Mouse (Mus musculus) B cell, adult (primary cell): ENCODE measurements around the gene Mpst. TPM values are rescaled to one million over a fixed set of nuclear protein-coding genes. Genes with fewer than 3 reads are reported as not detected.

Experiments used
- total RNA-seq: library from RNA; stranded (reverse); gene quantifications from 4 replicates; pipeline ENCODE4 v1.2.4, GENCODE M21; 2023; ENCODE audit not compliant: inconsistent age

The Mpst gene
- 21.0 to 27.2 TPM (median 24.3 TPM) in 4 replicates for total RNA-seq

GRCm38 (mm10) chr15:78406293-78406934, at the start of gene Mpst:
Gene Mpst (plus strand): TSS chr15:78406416.

DNA sequence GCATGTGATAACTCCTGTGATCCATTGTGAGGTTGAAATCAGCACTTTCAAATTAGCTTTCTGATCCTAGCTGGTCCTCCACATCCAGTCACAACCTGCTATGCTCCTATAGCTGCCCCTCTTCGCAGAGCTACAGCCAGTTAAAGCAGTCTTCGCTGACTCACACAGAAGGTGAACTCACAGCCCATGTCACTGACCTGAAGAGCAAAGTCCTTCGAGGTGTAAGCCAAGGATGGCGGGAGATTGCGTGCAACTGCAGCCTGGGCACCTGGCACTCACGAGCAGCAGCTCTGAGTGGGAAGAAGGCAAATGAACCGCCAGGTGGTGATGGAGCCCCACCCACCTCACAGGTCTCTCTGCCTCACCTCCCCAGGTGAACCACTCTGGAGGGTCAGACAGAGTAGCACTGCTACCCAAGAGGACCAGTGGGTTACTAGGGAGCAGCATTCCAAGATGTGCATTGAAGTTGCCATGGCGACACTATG, 10.7 kb upstream of the Mpst start, which contains the start of gene Tex33:
TSS of gene Tex33 (minus strand) at position 435 of the 485 bp plus-strand sequence.

GRCm38 (mm10) chr15:78405517-78406211, 552 bp upstream of the Mpst start, which contains the start of gene Tst:
Gene Tst (minus strand): TSS chr15:78405907.

DNA sequence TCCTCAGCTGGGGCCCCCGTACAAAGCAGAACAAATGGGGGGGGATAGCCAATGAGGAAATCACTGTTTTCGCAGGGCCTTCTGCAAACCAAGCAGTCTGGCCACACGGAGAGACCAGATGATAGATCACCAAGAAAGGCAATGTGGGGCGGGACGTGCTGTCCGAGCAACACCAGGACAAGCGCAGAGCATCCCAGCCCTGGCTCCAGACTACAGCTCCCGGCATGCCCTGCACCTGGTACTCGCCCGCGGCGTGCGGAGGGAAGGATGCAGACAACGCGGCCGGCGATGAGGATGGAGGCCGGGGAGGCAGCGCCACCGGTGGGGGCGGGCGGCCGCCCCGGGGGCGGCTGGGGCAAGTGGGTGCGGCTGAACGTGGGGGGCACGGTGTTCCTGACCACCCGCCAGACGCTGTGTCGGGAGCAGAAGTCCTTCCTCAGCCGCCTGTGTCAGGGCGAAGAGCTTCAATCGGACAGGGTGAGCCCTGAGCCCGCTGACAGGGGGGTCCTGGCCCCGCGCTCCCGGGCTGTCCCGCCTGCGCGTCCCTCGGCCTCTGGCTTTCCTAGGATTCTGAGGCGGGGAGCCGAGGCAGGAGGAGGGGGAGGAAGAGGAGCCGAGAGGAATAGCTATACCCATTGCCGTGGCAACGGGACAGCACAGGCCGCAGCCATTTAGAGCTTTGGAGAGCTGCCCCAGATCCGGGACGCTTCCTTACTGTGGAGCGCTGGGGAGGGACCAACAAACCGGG, 22.3 kb downstream of the Mpst start, which contains the start of gene Kctd17:
TSS of gene Kctd17 (plus strand) at position 174 of the 748 bp plus-strand sequence.

Other genes with a start within 250 kb of the Mpst start
- gene Ift27, start 232.3 kb upstream of the Mpst start, total RNA-seq: 38.3 to 40.6 TPM (median 39.6 TPM) in 4 replicates
- gene Pvalb, start 200.0 kb upstream of the Mpst start, total RNA-seq: not detected in 4 replicates
- 273 to 314 TPM (median 305 TPM) in 4 replicates for gene Ncf4, start 161.6 kb upstream of the Mpst start, total RNA-seq
- gene Csf2rb2, start 100.7 kb upstream of the Mpst start, total RNA-seq: 0.42 to 1.9 TPM (median 0.95 TPM) in 4 replicates
- 24.3 to 48.8 TPM (median 30.5 TPM) in 4 replicates for gene Csf2rb, start 80.7 kb upstream of the Mpst start, total RNA-seq
- not detected in 4 replicates for gene Tex33, start 10.5 kb upstream of the Mpst start, total RNA-seq
- 1.5 to 3.0 TPM (median 1.7 TPM) in 4 replicates for gene Tst, start 509 bp upstream of the Mpst start, total RNA-seq
- gene Kctd17, start 22.1 kb downstream of the Mpst start, total RNA-seq: 0.42 TPM in 1 of 4 replicates, not detected in the others
- not detected in 4 replicates for gene Tmprss6, start 62.2 kb downstream of the Mpst start, total RNA-seq
- gene Il2rb, start 88.9 kb downstream of the Mpst start, total RNA-seq: 3.6 to 6.8 TPM (median 4.8 TPM) in 4 replicates
- gene C1qtnf6, start 125.0 kb downstream of the Mpst start, total RNA-seq: not detected in 4 replicates
- gene Sstr3, start 138.3 kb downstream of the Mpst start, total RNA-seq: not detected in 4 replicates
- gene Rac2, start 166.4 kb downstream of the Mpst start, total RNA-seq: 801 to 929 TPM (median 877 TPM) in 4 replicates
- 149 to 159 TPM (median 153 TPM) in 4 replicates for gene Cyth4, start 190.6 kb downstream of the Mpst start, total RNA-seq